Mouse (Mus musculus): Measurements from ENCODE around the gene Cln3.

Gene Cln3

GRCm38 (mm10) chr7:126594862-126595561 lies 9.4 kb upstream of the Cln3 start, which contains the start of gene Il27:
Il27 (minus strand) TSS chr7:126594941.
- no peak for DNase-seq (ENCODE audit: low spot score)

- peak; percentile 83 for DNase-seq (ENCODE audit: low spot score)
Measured at GRCm38 (mm10) chr7:126587779-126588178, 2.2 kb upstream of the Cln3 start.

- no peak for DNase-seq (ENCODE audit: low spot score)
Measured at GRCm38 (mm10) chr7:126586839-126587238, 1.2 kb upstream of the Cln3 start.

GRCm38 (mm10) chr7:126584506-126584977 lies 1.1 kb downstream of the Cln3 start, which contains the start of gene Apobr:
Apobr (plus strand) TSS chr7:126584942.
- no peak for DNase-seq (ENCODE audit: low spot score)

- peak; percentile 13 for DNase-seq (ENCODE audit: low spot score)
Measured at GRCm38 (mm10) chr7:126583761-126584160, 1.9 kb downstream of the Cln3 start.

GRCm38 (mm10) chr7:126583251-126583709 lies 2.3 kb downstream of the Cln3 start:
- DNase-seq (ENCODE audit: low spot score) = peak; percentile 92

GRCm38 (mm10) chr7:126582759-126583158 lies 2.9 kb downstream of the Cln3 start:
- DNase-seq (ENCODE audit: low spot score) = peak; percentile 44

- DNase-seq (ENCODE audit: low spot score) = no peak
Measured at GRCm38 (mm10) chr7:126581661-126582060, 4.0 kb downstream of the Cln3 start.

- DNase-seq (ENCODE audit: low spot score) = peak; percentile 61
Measured at GRCm38 (mm10) chr7:126579172-126579571, 6.4 kb downstream of the Cln3 start.

- peak; percentile 64 for DNase-seq (ENCODE audit: low spot score)
Measured at GRCm38 (mm10) chr7:126576946-126577345, 8.7 kb downstream of the Cln3 start.

GRCm38 (mm10) chr7:126566094-126566765 lies 19.4 kb downstream of the Cln3 start, which contains the start of gene Eif3c:
Eif3c (minus strand) TSS chr7:126566411.
- DNase-seq (ENCODE audit: low spot score) = peak; percentile 93

- peak; percentile 19 for DNase-seq (ENCODE audit: low spot score)
Measured at GRCm38 (mm10) chr7:126565693-126566092, 19.9 kb downstream of the Cln3 start.

GRCm38 (mm10) chr7:126556635-126557034 lies 29.0 kb downstream of the Cln3 start:
- no peak for DNase-seq (ENCODE audit: low spot score)

GRCm38 (mm10) chr7:126554796-126555195 lies 30.8 kb downstream of the Cln3 start:
- no peak for DNase-seq (ENCODE audit: low spot score)

- no peak for DNase-seq (ENCODE audit: low spot score)
Measured at GRCm38 (mm10) chr7:126545631-126546030, 40.0 kb downstream of the Cln3 start.

- no peak for DNase-seq (ENCODE audit: low spot score)
Measured at GRCm38 (mm10) chr7:126541661-126542060, 44.0 kb downstream of the Cln3 start.

- DNase-seq (ENCODE audit: low spot score) = peak; percentile 73
Measured at GRCm38 (mm10) chr7:126537820-126538585, 47.6 kb downstream of the Cln3 start.

GRCm38 (mm10) chr7:126536466-126536865 lies 49.2 kb downstream of the Cln3 start:
- DNase-seq (ENCODE audit: low spot score) = no peak

- peak; percentile 42 for DNase-seq (ENCODE audit: low spot score)
Measured at GRCm38 (mm10) chr7:126535766-126536165, 49.9 kb downstream of the Cln3 start.

- DNase-seq (ENCODE audit: low spot score) = no peak
Measured at GRCm38 (mm10) chr7:126533434-126533833, 52.2 kb downstream of the Cln3 start.

GRCm38 (mm10) chr7:126528166-126528577 lies 57.4 kb downstream of the Cln3 start:
- DNase-seq (ENCODE audit: low spot score) = peak; percentile 89

GRCm38 (mm10) chr7:126523316-126523715 lies 62.3 kb downstream of the Cln3 start:
- no peak for DNase-seq (ENCODE audit: low spot score)

Data from retina, embryonic 14.5 days (tissue).